Mouse (Mus musculus): ENCODE measurements around the gene Uggt1.
A peak's percentile ranks its signal among the peaks of the same experiment; 100 is the strongest.

The Uggt1 gene

GRCm38 (mm10) chr1:36172941-36173340 lies 71.6 kb downstream of the Uggt1 start:
- DNase-seq, result no peak

DNA sequence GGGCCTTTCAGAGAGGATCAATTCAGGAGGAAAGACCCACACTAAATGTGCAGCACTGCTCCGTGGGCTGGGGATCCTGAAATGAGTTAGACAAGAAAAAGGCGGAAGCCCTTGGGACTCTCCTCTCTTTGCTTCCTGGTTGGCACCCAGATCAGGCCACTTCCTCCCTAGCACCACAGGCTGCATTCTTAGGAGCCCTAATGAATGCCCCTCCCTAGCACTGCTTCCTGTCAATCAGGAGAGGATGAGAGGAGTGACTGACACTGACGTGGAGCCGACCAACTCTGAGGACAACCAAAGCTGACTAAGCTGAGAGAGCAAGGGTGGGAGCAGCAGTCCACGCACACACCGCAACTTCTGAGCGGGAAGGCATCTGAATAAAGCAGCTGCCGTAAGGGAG lies 81.8 kb downstream of the Uggt1 start:
- peak; percentile 52 to 56 for DNase-seq

- DNase-seq, result no peak
These were observed 83.3 kb downstream of the Uggt1 start for GRCm38 (mm10) chr1:36161208-36161607.

GRCm38 (mm10) chr1:36160246-36160645 lies 84.3 kb downstream of the Uggt1 start:
- DNase-seq, result peak; percentile 15 to 28

GRCm38 (mm10) chr1:36149411-36149810 lies 95.1 kb downstream of the Uggt1 start:
- peak in 1 of 2 experiments; percentile 47 for DNase-seq

GRCm38 (mm10) chr1:36148809-36149208 lies 95.7 kb downstream of the Uggt1 start:
- no peak for DNase-seq

GRCm38 (mm10) chr1:36145050-36145449 lies 99.5 kb downstream of the Uggt1 start:
- DNase-seq, result peak in 1 of 2 experiments; percentile 52

DNA sequence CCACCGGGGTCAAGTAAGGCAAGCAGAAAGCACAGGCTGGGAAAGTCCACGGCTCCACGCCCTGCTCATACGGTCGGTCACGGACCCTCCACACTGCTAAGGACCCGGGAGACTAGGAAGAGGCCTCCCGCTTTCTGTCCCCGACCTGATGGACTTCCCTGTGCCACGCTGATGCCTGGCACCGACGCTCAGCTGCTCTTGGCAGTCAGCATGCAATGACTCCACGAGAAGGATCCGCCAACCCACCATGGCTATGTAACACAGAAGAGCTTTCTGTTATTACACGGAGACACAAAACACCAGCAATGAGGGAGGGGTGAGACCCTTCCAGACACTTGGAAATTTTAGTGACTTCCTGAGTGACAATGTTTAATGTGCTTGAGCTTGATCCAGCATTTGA lies 104.2 kb downstream of the Uggt1 start:
- no peak for DNase-seq

DNA sequence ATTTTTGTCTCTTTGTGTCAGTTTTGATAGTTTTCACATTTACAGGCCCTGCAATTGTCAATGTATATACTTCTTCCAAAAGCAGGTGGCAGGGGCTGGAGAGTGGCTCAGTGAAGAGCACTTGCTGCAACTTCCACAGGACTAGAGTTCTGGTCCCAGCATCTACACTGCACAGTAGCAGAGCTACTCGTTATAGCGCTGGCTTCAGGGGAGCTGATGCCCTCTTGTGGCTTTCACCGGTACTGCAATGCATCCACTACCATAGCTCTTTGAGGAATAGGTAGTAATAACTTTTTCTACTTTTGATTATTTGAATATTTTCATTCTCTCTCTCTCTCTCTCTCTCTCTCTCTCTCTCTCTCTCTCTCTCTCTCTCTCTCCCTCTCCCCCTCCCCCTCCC lies 109.9 kb downstream of the Uggt1 start:
- DNase-seq, result peak; percentile 59 to 79

- no peak for DNase-seq
These were observed 110.9 kb downstream of the Uggt1 start for GRCm38 (mm10) chr1:36133647-36134046.

DNA sequence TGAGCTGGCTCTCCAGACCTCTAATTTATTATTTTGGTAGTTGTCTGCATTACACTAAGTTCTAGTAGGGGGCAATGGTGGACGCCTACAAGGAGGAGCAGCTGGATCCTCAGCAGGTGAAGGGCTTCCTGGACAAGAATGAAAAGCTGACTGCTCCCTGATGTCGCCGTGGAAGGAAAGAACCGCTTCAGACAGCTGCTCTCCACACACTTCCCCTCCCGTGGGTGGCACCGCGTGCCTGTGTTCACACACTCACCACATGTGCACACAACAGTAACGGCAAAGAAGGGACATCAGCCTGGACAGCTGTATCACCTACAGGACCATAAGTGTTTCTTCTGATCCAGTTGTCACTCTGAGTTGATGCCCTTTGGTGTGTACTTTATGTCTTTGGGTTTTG lies 111.5 kb downstream of the Uggt1 start:
- no peak for DNase-seq

DNA sequence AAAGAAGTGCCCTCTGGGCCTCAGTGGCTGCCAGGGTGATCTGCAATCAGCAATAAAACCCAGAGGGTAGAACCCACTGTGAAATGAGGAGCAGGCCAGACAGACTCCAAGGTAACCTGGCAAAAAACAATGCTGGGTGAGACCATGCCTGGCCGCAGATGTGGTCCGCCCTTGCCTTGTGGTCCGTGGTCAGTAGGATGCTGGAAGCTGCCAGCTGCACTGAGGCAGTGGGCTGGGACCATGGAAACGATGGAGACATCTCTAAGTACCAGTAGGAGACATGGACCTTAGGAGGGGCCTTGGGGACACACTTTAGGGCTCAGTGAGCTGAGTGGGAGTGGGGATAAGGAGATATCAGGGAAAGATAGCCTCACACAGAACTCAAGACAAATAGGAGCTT lies 112.3 kb downstream of the Uggt1 start:
- DNase-seq, result no peak

DNA sequence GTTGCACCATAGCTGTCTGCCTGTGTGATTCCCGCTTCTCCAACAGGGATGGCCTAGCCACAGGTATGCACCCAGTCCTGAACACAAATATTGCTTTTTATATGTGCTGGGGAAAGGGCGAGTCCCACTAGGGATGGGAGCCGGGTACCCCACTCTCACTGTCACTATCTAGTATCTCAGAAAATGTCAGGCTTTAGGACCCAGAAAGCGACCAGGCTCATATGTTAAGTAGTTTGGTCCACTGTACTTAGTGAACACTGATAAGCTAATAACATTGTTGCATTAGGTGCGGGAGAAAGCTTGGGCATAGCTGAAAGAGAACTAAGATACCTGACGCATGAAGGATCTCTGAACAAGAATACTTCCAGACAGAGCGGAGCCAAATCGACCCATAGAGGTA lies 112.8 kb downstream of the Uggt1 start:
- DNase-seq, result no peak

GRCm38 (mm10) chr1:36131154-36131553 lies 113.4 kb downstream of the Uggt1 start:
- no peak for DNase-seq

- peak; percentile 31 to 37 for DNase-seq
These were observed 114.0 kb downstream of the Uggt1 start for GRCm38 (mm10) chr1:36130307-36131035.

- no peak for DNase-seq
These were observed 114.6 kb downstream of the Uggt1 start for GRCm38 (mm10) chr1:36129881-36130280.

DNA sequence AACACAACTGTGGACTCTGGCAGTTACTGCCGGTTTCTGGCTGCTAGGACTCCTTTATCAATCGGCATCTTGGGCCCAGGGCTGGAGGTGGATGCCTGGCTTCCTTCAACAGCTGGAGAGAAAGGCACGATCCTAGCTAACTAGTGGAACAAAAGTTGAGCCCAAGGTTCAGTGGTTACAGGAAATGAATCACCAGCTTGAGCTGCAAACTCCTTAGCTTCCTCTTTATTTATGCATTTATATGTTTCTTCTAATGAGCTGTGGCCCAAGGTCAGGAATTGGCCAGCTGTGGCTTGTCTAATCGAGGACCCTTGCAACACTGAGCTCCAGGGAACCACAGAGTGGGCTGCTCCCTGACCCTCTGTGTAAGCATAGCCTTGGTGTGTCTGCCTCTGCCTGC lies 115.4 kb downstream of the Uggt1 start:
- peak; percentile 44 to 78 for DNase-seq

DNA sequence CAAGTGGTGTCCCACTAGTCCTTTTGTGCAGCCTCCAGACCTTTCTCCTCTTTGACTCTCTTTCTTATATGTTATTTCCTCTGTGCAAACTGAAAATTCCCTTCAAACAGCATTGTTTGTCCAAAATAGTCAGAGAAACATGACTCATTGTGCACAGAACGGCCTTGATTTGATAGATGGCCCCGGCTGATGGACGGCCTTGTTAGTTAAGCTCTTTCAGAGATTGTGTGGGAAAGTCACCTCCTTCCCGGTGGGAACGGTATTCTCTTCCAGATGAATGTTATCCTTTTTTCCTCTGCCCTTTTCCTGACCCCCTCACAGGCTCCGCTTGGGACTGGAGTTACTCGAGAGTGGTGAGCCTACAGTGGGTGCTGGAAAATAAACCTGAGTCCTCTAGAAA lies 119.4 kb downstream of the Uggt1 start:
- no peak for DNase-seq

GRCm38 (mm10) chr1:36121172-36121571 lies 123.3 kb downstream of the Uggt1 start:
- no peak for DNase-seq

DNA sequence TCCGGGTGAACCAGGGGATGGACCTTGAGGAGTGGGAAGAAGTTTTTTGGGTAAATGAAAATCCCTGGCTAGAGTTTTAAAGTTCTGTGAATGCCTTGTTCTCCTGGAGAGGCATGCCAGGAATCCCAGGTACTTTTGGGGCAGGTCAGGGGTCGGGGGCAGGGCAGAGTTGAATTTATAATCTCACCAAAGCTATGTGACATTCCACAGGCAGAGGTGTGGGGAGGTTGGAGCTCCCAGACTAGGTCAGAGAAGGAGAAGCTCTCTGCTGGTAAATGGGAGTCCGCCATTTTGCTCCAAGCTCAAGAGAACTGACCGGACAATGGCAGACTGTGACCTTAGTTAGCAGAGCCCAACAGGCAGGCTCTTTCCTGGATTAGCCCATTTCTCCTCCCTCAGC lies 125.1 kb downstream of the Uggt1 start:
- DNase-seq, result no peak

DNA sequence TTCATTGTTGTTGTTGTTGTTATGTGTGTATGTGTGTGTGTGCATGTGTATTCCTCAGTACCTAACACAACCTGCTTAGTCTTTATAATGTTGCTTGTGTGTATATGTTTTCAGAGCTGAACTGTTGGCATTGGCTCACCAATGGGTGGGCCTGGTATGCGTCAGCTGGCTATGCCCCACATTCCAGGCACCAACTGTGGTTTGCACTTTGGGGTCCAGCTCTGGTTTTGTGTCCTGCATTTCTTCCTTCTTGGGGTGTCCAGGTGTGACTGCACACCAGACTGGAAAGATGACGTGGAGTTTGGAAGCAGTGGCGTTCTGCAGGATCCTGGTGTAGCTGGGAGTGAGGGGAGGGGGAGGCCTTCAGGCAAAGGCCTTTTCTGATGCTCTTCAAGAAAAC lies 125.6 kb downstream of the Uggt1 start:
- no peak for DNase-seq

- DNase-seq, result no peak
These were observed 126.3 kb downstream of the Uggt1 start for GRCm38 (mm10) chr1:36118061-36118685.

GRCm38 (mm10) chr1:36116488-36116887 lies 128.0 kb downstream of the Uggt1 start:
- DNase-seq, result no peak

- no peak for DNase-seq
These were observed 129.7 kb downstream of the Uggt1 start for GRCm38 (mm10) chr1:36114844-36115243.

DNA sequence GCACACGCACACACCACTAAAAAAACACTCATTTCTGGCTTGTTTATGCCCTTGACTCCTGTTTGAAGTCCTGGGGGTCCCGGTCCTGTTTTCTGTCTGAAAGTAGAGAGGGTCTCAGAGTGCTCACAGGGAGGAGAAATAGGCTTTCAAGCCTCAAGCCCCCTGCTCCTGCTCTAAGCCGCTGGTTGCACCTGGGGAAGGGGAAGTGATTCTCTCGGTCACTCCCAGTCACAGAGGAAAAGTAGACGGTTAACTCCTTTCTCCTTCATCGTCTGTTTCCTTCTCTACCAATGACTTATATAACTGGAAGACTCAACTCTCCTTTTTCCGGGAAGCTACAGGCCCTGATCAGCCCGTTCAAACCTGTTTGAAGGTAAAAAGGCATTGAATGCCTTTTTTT lies 130.8 kb downstream of the Uggt1 start:
- DNase-seq, result no peak

All from lung, postnatal 4 days (tissue).